Mouse (Mus musculus): ENCODE results near the gene Cyld. TPM values are rescaled to one million over a fixed set of nuclear protein-coding genes. Genes with fewer than 3 reads are reported as not detected.

Gene Cyld
- polyA plus RNA-seq, 1 experiment from 2014 or later = 9.5 TPM

- H3K4me1 ChIP-seq (ENCODE audit: insufficient read depth, low read depth, low read length) = peaks cover 2% of the 10 kb centered on the region; the same call in 1 of the 2 replicates
- no peak overlapping the region for H3K4me3 ChIP-seq (ENCODE audit: low read depth, low read length)
- TF ChIP-seq CTCF (IDR thresholded peaks at IDR 0.05) = no peak
- no peak for TF ChIP-seq EP300 (IDR thresholded peaks at IDR 0.05)
- no peak overlapping the region for H3K9ac ChIP-seq (replicated peaks; ENCODE audit: low read depth)
- no peak overlapping the region for H3K27ac ChIP-seq (ENCODE audit: low read length)
- no peaks in the 10 kb centered on the region for H3K9me3 ChIP-seq (ENCODE audit: low read length)
- DNase-seq (ENCODE audit: low spot score) (no peak), ATAC-seq (peak; percentile 16; the same call in 1 of the 2 replicates)
- WGBS = 66% methylated on average over 7 of the region's 7 CpGs
- no peaks in the 10 kb centered on the region for H3K36me3 ChIP-seq (ENCODE audit: insufficient read depth, low read length)
- H3K4me2 ChIP-seq (replicated peaks; ENCODE audit: low read depth, low read length) = no peak overlapping the region
- H3K27me3 ChIP-seq (replicated peaks; ENCODE audit: insufficient read depth, low read length) = no peaks in the 10 kb centered on the region
These were observed 13.1 kb upstream of the Cyld start for GRCm38 (mm10) chr8:88683656-88684289.

- Histone ChIP-seq H3K27ac (ENCODE audit: low read length) (no peak overlapping the region), H3K4me1 (ENCODE audit: insufficient read depth, low read depth, low read length) (peaks cover 2% of the 10 kb centered on the region; the same call in 1 of the 2 replicates), H3K9ac (replicated peaks; ENCODE audit: low read depth) (no peak overlapping the region), H3K9me3 (ENCODE audit: low read length) (no peaks in the 10 kb centered on the region), H3K27me3 (replicated peaks; ENCODE audit: insufficient read depth, low read length) (no peaks in the 10 kb centered on the region), H3K4me3 (ENCODE audit: low read depth, low read length) (no peak overlapping the region), H3K4me2 (replicated peaks; ENCODE audit: low read depth, low read length) (no peak overlapping the region), H3K36me3 (ENCODE audit: insufficient read depth, low read length) (no peaks in the 10 kb centered on the region)
- TF ChIP-seq CTCF (IDR thresholded peaks at IDR 0.05) (no peak), EP300 (IDR thresholded peaks at IDR 0.05) (no peak)
- WGBS = 35% methylated on average over 9 of the region's 9 CpGs
- DNase-seq (ENCODE audit: low spot score) (no peak), ATAC-seq (peak; percentile 21; the same call in 1 of the 2 replicates)
These were observed 10.5 kb upstream of the Cyld start for GRCm38 (mm10) chr8:88686226-88686905.

GRCm38 (mm10) chr8:88686906-88687235, 10.0 kb upstream of the Cyld start:
- no peaks in the 10 kb centered on the region for H3K27me3 ChIP-seq (replicated peaks; ENCODE audit: insufficient read depth, low read length)
- H3K27ac ChIP-seq (ENCODE audit: low read length) = no peak overlapping the region
- peaks cover 2% of the 10 kb centered on the region; the same call in 1 of the 2 replicates for H3K4me1 ChIP-seq (ENCODE audit: insufficient read depth, low read depth, low read length)
- no peak overlapping the region for H3K4me3 ChIP-seq (ENCODE audit: low read depth, low read length)
- H3K36me3 ChIP-seq (ENCODE audit: insufficient read depth, low read length) = no peaks in the 10 kb centered on the region
- H3K9ac ChIP-seq (replicated peaks; ENCODE audit: low read depth) = no peak overlapping the region
- no peak overlapping the region for H3K4me2 ChIP-seq (replicated peaks; ENCODE audit: low read depth, low read length)
- TF ChIP-seq CTCF (IDR thresholded peaks at IDR 0.05) (no peak), EP300 (IDR thresholded peaks at IDR 0.05) (no peak)
- DNase-seq (ENCODE audit: low spot score) (no peak), ATAC-seq (no peak)
- no peaks in the 10 kb centered on the region for H3K9me3 ChIP-seq (ENCODE audit: low read length)
- 72% methylated on average over 8 of the region's 8 CpGs for WGBS

- Histone ChIP-seq H3K4me1 (ENCODE audit: insufficient read depth, low read depth, low read length) (peaks cover 2% of the 10 kb centered on the region; the same call in 1 of the 2 replicates), H3K4me3 (ENCODE audit: low read depth, low read length) (no peak overlapping the region), H3K36me3 (ENCODE audit: insufficient read depth, low read length) (no peaks in the 10 kb centered on the region), H3K27ac (ENCODE audit: low read length) (no peak overlapping the region), H3K27me3 (replicated peaks; ENCODE audit: insufficient read depth, low read length) (no peaks in the 10 kb centered on the region), H3K4me2 (replicated peaks; ENCODE audit: low read depth, low read length) (no peak overlapping the region), H3K9me3 (ENCODE audit: low read length) (no peaks in the 10 kb centered on the region), H3K9ac (replicated peaks; ENCODE audit: low read depth) (no peak overlapping the region)
- ATAC-seq (no peak), DNase-seq (ENCODE audit: low spot score) (no peak)
- 77% methylated on average over 6 of the region's 6 CpGs for WGBS
- TF ChIP-seq CTCF (IDR thresholded peaks at IDR 0.05) = no peak
- no peak for TF ChIP-seq EP300 (IDR thresholded peaks at IDR 0.05)
These were observed 7.7 kb upstream of the Cyld start for GRCm38 (mm10) chr8:88689151-88689550.

- 87% methylated on average over 6 of the region's 6 CpGs for WGBS
- Histone ChIP-seq H3K27me3 (replicated peaks; ENCODE audit: insufficient read depth, low read length) (no peaks in the 10 kb centered on the region), H3K4me2 (replicated peaks; ENCODE audit: low read depth, low read length) (no peak overlapping the region), H3K36me3 (ENCODE audit: insufficient read depth, low read length) (no peaks in the 10 kb centered on the region), H3K4me1 (ENCODE audit: insufficient read depth, low read depth, low read length) (peaks cover 2% of the 10 kb centered on the region; the same call in 1 of the 2 replicates), H3K9ac (replicated peaks; ENCODE audit: low read depth) (no peak overlapping the region), H3K27ac (ENCODE audit: low read length) (no peak overlapping the region), H3K9me3 (ENCODE audit: low read length) (no peaks in the 10 kb centered on the region), H3K4me3 (ENCODE audit: low read depth, low read length) (no peak overlapping the region)
- ATAC-seq (no peak), DNase-seq (ENCODE audit: low spot score) (no peak)
- TF ChIP-seq CTCF (IDR thresholded peaks at IDR 0.05) (no peak), EP300 (IDR thresholded peaks at IDR 0.05) (no peak)
These were observed 6.9 kb upstream of the Cyld start for GRCm38 (mm10) chr8:88689891-88690290.

GRCm38 (mm10) chr8:88691342-88691948, 5.4 kb upstream of the Cyld start:
- no peak overlapping the region for H3K9ac ChIP-seq (replicated peaks; ENCODE audit: low read depth)
- TF ChIP-seq CTCF (IDR thresholded peaks at IDR 0.05) = no peak
- peaks cover 5% of the 10 kb centered on the region; the same call in 1 of the 2 replicates for H3K4me1 ChIP-seq (ENCODE audit: insufficient read depth, low read depth, low read length)
- no peaks in the 10 kb centered on the region for H3K27me3 ChIP-seq (replicated peaks; ENCODE audit: insufficient read depth, low read length)
- H3K36me3 ChIP-seq (ENCODE audit: insufficient read depth, low read length) = no peaks in the 10 kb centered on the region
- no peak overlapping the region for H3K27ac ChIP-seq (ENCODE audit: low read length)
- no peak overlapping the region for H3K4me3 ChIP-seq (ENCODE audit: low read depth, low read length)
- H3K9me3 ChIP-seq (ENCODE audit: low read length) = no peaks in the 10 kb centered on the region
- DNase-seq (ENCODE audit: low spot score) (no peak), ATAC-seq (no peak)
- 41% methylated on average over 4 of the region's 4 CpGs for WGBS
- H3K4me2 ChIP-seq (replicated peaks; ENCODE audit: low read depth, low read length) = no peak overlapping the region
